Comparison of ENCODE assay signal across 8 mouse cellular contexts in the genomic region with DNA sequence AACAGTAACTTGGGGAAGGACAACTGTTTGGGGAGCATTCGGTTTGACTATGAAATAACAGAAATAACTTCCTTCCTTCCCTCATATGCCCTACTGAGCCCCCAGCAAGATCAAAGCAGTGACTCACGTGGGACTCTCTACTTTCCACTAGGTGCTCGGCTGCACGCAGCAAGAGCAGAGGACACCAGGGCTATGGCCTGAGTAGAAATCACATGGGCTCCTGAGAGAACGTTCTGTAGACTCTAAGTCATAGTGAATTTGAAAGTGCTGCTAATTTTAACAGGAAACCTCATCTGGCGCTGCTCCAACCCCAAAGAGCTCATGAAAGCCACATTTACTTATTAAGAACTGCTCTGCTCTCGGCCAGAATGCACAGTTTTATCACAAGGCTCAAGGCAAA. TPM values are rescaled to one million over a fixed set of nuclear protein-coding genes. Genes with fewer than 3 reads are reported as not detected.
DNase-seq lines count a peak whose midpoint lies in the region; ATAC-seq lines count a peak whose summit lies in the region.

No protein-coding gene starts in this region.

- 75% methylated on average over 7 of the region's 7 CpGs for WGBS in neural tube, embryonic 15.5 days

- H3K36me3 ChIP-seq in neural tube, embryonic 15.5 days = peaks cover 3% of the 10 kb centered on the region; the same call in 1 of the 2 replicates

- H3K9ac ChIP-seq in neural tube, embryonic 15.5 days (replicated peaks) = no peak overlapping the region

- no peak overlapping the region for H3K4me2 ChIP-seq in neural tube, embryonic 15.5 days

- peak; percentile 57 for ATAC-seq in common myeloid progenitor, adult 5-6 weeks (replicated peaks; ENCODE audit: low read depth, poor library complexity, severe bottlenecking)
- ATAC-seq in neural tube, embryonic 15.5 days (ENCODE audit: low FRiP score) = no peak

- H3K27ac ChIP-seq in neural tube, embryonic 15.5 days (replicated peaks) = no peak overlapping the region

- H3K27me3 ChIP-seq in neural tube, embryonic 15.5 days (replicated peaks) = no peaks in the 10 kb centered on the region

- intact Hi-C loops in gastrocnemius, postnatal 14 days (cut with DNase I; ENCODE audit: low total_unique reads) = no loop called here

- no peaks in the 10 kb centered on the region for H3K9me3 ChIP-seq in neural tube, embryonic 15.5 days (replicated peaks)

- peaks cover 3% of the 10 kb centered on the region; the same call in 1 of the 2 replicates for H3K4me1 ChIP-seq in neural tube, embryonic 15.5 days

- DNase-seq in right cerebral cortex, adult 18-20 months = peak; percentile 53
- no peak for DNase-seq in right cerebral cortex, postnatal 25 days
- peak; percentile 45 for DNase-seq in kidney, adult 9 months
- peak; percentile 60 for DNase-seq in right cerebral cortex, postnatal 14 days
- DNase-seq in c-Kit-positive CD71-positive TER-119-positive erythroid progenitor cells, embryonic 14.5 days (ENCODE audit: low spot score) = no peak
- no peak for DNase-seq in gastrocnemius, postnatal 14 days

- no peak overlapping the region for H3K4me3 ChIP-seq in neural tube, embryonic 15.5 days (replicated peaks)

RNA-seq across cellular contexts. Expression of gene Pfkp, which starts 15.1 kb away (rescaled TPM):
- 43.8 TPM in 2 replicates for total RNA-seq in common myeloid progenitor, adult 5-6 weeks (2017)
- polyA plus RNA-seq in neural tube, embryonic 15.5 days (2015; fragmentation: Nextera tagmentation; extraction: Ambion mirVana) = 441 and 554 TPM in 2 replicates
- 1 to 10 TPM; 6.7 to 8.2 TPM for total RNA-seq in gastrocnemius, postnatal 14 days (2021)

Comparison
In these comparisons a context has a peak if more than half of its experiments do, and no peak if none do; other contexts are left out.
1. DNase-seq: peak in right cerebral cortex, adult 18-20 months (single experiment), kidney, adult 9 months (single experiment) and right cerebral cortex, postnatal 14 days (single experiment); none in right cerebral cortex, postnatal 25 days (single experiment), c-Kit-positive CD71-positive TER-119-positive erythroid progenitor cells, embryonic 14.5 days (single experiment) and gastrocnemius, postnatal 14 days (single experiment).